Mouse (Mus musculus): ENCODE results near the gene Ackr2.

The Ackr2 gene

GRCm38 (mm10) chr9:121892057-121892687 is 6.0 kb upstream of the Ackr2 start:
- DNase-seq, result no peak

DNA sequence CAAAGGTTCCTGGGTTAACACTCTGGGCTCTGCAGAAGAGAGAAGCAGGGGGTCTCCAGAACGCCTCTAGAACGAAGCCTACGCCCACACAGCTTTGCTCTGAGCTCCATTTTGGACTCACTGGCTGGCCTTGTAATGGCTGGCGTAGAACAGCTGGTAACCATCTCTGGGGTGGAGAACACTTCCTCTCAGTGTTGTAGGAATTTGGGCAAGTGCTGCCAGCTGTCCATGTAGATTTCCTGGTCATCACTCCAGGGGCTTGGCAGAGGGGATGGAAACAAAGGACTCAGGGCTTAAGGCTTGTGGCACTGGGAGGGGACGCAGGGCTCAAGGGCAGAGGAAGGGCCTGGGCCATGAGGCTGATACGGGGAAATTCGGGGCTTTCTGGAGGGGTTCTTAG is 3.7 kb upstream of the Ackr2 start:
- no peak for DNase-seq

DNA sequence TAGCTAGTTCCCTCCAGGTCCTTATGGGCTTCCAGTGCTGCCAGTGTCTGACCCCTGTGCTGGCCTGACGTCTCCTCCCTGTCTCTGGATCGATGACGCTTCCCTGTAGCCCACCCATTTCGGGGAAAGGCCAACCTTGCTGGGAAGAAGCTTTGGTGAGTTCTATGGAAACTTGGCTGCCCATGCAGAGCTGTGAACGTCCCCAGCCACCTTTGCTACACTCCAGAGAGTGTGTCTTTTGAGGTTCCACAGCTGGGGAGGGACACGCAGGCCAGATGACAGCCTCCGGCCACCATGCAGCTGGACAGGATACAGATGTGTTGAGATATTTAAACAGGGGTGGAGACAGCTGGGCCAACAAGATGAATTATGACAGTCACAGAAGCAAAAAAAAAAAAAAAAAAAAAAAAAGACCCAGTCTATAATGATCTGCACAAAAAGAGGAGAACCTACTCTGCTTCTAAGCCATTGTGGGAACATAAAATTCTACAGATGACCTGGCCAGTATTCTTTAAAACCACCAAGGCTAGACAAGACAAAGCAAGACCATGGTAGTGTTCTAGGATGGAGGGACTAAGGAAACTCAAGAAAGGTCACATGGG is 2.7 kb upstream of the Ackr2 start:
- no peak for DNase-seq

GRCm38 (mm10) chr9:121896820-121897219 is 1.3 kb upstream of the Ackr2 start:
- no peak for DNase-seq

DNA sequence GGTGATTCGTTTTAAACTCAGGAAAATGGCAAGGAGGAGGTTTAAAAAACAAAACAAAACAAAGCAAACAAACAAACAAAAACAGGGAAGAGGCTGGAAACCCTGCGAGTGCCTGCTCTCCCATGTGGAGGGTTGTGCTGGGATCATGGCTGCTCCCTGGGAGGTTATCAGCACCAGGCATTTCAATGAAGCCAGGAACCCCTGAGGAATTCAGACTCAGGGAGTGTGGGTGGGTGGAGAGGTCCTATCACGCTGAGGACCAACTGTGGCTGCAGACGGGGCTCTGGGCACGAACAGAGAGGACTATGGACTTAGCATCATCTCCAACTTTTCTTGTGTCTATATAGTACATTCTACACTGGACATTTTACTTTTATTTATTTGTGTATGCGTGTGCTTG is 1.2 kb downstream of the Ackr2 start:
- DNase-seq, result no peak

DNA sequence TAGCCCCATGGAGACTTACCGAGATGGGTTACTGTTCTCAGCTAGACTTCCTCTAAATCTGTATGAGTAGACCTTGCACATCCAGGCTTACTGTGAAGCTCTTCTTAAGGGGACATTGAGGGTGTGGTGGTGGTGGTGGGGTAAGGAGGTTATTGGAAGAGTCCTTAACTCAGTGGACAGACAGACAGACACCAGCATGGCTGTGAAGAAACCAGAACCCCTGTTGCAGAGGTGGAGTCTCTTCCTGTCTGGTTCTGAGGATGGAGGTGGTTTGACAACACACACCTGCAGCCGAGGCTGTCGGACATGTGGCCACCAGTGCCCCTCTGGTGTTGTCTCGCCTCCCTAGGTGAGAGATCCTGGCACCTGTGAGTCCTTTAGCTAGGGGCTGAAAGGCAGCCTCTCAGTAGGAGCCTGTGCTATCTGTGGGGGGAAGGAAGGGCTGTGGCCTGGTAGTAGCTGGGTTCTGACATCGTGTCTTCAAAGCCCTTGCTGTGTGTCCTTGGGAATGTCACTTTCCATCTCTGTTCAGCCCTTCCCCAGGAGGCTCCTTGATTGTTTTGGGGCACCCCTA is 2.2 kb downstream of the Ackr2 start:
- DNase-seq, result no peak

DNA sequence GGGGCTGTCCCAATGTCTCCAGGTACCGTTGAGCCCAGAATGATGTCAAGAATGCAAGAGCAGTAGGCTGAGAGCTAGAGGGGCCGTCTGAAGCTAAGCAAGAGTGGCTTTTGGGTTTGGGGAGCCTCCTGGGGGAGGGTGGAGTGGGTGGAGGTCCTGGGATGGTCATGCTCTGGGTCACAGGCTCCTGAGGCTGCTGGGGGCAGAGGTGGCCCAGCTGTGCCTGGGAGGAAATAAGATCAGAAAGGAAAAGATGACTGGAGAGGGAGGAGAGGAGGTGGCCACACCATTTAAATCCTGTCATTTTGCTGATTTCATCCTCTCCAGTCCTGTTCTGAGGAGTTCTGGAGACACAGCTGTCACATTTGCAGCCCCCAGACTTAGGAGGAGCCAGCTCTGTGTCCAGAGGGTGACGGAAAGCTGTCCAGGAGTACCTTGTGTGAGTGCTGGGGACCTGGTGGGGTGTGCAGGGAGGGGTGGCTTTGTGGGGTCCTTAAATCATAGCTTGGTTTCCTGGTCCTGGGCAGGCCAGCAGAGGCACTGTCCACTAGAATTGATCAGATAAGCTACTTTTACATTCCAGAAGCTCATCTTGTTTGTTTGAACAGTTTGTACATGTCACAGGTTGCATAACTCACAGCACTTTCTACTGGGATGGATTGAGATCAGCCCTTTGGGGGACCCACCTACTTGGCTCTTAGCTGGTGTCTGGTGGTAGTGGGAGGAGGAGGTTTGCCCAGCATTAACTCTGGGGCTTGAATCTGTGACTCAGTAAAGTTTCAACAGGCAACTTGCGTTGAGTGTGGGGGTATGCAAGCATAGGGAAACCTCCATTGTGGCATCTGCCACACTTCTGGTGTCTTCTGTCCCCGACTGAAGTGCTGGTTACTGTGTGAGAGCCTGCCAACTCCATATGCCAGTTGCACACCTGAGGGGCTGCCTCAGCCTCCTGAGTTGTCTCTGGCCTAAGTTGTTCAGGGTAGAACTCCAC is 3.9 kb downstream of the Ackr2 start:
- no peak for DNase-seq

DNA sequence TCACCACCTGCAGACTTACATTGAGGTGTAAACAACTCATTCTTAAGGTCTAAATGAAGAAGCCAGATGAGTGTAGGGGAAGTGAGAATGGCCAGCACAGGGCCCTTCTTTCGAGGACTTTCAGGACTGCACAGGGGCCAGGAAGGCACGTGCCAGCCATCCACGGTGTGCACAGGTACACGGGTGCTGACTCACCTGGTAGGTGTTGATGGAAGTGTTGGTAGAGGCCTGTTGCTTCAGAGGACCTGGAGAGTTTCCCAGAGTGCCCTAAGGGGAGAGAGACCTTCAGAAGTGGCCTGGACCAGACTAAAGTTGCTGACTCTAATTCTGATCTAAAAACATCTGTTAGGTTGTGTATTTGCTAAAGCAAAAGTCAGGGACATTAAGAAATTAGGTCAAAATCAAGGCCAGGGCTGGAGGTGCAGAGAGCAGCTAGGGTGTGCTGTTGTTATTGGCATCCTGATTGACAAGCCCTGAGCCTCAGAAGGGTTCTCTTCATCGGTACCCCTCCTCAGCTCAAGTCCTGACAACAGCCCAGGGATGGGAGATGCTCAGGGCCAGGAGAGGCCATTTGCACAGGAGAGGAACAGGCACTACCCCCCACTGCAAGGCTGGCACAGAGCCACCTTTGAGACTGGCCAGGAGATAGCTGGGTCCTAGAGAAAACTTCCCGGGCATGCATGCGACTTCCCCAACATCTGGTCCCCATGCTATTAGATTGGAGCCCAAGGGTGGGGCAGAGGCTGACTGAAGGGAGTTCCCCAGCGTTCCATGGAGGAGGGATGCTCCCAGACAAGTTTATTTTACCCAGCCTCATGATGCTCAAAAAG is 5.5 kb downstream of the Ackr2 start:
- DNase-seq, result no peak

DNA sequence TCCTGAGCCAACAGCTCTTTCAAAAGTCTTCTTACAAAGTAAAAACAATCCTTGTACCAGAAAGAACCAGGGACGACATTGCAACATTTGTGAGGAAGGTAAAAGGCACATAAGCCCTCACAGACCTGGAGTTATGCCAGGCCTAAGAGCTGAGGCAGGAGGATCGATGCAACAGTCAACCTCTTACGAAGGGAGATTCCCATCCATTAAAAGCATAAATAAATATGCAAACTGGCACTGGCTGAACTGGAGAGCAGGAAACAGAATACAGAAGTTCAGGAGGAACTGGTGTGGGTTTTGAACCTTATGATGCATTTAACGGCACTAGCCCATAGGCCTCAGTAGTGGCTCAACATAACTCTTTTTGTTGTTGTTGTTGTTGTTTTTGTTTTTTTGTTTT is 6.2 kb downstream of the Ackr2 start:
- no peak for DNase-seq

DNA sequence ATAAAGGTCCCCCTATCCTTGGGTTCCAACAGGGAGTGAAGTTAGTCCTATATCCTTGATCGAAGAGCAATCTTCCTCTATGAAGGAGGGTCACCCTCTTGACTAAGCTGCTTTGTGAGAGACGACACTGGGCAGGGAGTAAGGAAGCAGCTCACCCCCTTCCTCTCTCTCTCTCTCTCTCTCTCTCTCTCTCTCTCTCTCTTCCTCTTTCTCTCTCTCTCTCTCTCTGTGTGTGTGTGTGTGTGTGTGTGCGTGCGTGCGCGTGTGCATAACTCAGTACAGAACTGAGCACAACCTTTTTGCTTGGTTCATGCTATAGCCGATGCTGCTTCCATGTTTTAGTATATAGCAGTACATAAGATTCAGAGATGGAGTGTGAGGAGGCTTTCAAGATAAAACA is 6.8 kb downstream of the Ackr2 start:
- no peak for DNase-seq

- DNase-seq, result no peak
Observed at GRCm38 (mm10) chr9:121905556-121906185, 7.5 kb downstream of the Ackr2 start.

GRCm38 (mm10) chr9:121906456-121906855 is 8.3 kb downstream of the Ackr2 start:
- no peak for DNase-seq

DNA sequence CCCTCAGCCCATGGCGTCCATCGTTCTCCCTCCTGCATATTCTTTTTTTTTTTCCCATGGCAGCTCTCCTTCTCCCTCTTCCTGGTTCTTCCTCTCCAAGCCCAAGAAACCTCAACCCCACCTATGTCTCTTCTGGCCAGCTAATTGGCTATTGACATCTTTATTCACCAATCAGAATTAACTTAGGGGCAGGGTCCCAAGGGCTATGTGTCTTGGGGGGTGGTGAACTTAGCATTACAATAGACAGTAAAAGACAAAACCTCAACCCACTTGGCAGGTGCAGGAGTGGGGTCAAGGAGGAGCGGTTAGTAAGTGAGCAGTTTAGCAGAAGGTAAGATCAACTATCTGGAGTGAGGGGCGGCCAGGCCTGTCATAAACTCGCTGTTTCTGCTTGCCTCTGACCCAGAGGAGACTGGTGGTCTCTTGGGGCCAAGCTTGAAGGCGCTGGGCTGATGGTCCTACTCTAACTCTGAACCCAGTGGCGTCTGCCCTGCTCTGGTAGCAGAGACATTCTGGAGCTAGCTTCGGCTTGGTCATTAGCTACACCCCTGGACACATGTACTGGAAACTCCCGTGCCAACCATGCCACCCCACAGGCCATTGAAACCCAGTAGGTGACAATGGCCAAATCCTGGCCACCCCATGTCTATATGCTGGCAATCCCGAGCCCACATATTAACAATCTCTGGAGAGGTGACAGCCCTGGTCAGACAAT is 9.4 kb downstream of the Ackr2 start:
- no peak for DNase-seq

DNA sequence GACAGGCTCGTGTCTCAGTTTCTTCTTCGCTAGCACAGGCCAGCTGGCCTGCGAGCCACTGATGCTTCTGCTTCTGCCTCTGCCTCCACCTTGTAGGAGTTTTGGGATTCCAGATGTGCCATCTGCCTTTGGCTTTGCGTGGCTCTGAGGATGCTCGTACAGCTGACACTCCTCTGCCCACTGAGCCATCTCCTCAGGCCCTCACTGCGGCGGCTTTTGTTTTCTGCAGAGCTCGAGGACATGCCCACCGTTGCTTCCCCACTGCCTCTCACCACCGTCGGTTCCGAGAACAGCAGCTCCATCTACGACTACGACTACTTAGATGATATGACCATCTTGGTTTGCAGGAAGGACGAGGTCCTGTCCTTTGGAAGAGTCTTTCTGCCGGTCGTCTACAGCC is 10.2 kb downstream of the Ackr2 start:
- DNase-seq, result no peak

GRCm38 (mm10) chr9:121909635-121910034 is 11.5 kb downstream of the Ackr2 start:
- DNase-seq, result no peak

GRCm38 (mm10) chr9:121911196-121911595 is 13.0 kb downstream of the Ackr2 start:
- DNase-seq, result no peak

GRCm38 (mm10) chr9:121912786-121913185 is 14.6 kb downstream of the Ackr2 start:
- no peak for DNase-seq

- DNase-seq, result no peak
Observed at GRCm38 (mm10) chr9:121914226-121914757, 16.1 kb downstream of the Ackr2 start.

GRCm38 (mm10) chr9:121915056-121915455 is 16.9 kb downstream of the Ackr2 start:
- no peak for DNase-seq

DNA sequence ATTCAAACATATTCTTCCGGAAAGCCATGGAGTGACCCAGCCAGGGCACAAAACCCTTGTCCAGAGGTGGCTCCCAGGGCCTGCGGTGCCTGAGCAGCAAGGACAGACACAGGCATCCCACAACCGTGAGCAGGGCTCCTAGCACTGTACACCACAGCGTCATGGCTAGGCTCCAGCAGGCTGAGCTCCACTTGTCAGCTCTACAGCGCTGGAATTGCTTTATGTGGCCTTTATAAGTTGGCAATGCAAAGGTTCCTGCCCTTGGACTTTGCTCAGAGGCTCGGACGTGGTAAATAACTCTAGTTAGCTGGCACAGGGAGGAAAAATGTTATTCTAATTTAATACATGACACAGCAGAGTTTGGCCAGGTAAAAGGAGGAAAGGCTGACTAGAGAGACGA is 17.9 kb downstream of the Ackr2 start, which contains the start of gene Cyp8b1:
TSS of gene Cyp8b1 (minus strand) at position 204 of the 400 bp plus-strand sequence.
- DNase-seq, result no peak

GRCm38 (mm10) chr9:121919027-121919501 is 20.9 kb downstream of the Ackr2 start:
- DNase-seq, result peak; percentile 38
